Mouse (Mus musculus) spleen, adult 2 months (tissue): ENCODE results near the gene Nfib.

ENCODE experiments used
- CTCF ChIP-seq: fragments of 200-500 bp; IDR thresholded peaks from 2 replicates; pipeline ENCODE4 v1.5.1; 2011; ENCODE audit warnings: mild to moderate bottlenecking, inconsistent platforms; ENCODE audit not compliant: insufficient read depth, insufficient read length, insufficient replicate concordance; ENCODE audit errors: extremely low read depth
- POLR2A ChIP-seq: fragments of 200-500 bp; IDR thresholded peaks from 2 replicates; pipeline ENCODE4 v1.6.1; 2011; ENCODE audit warnings: low read depth, low read length, inconsistent platforms

GRCm38 (mm10) chr4:82662222-82662621, 43.3 kb downstream of the Nfib start:
- TF ChIP-seq CTCF (no peak), POLR2A (no peak)
